Mouse (Mus musculus) CH12.LX (cell line): ENCODE measurements around the gene Hoxd11.

Experiments used
- CHD1 ChIP-seq: IDR thresholded peaks from 2 replicates; pipeline ENCODE4 v1.6.1; 2012; ENCODE audit warnings: low read depth, low read length, improper control_type of control experiment, inconsistent platforms
- CHD2 ChIP-seq: IDR thresholded peaks from 2 replicates; pipeline ENCODE4 v1.6.1; 2011; ENCODE audit warnings: low read length, improper control_type of control experiment
- CTCF ChIP-seq, 2 experiments: IDR thresholded peaks in 1 of 2; conservative IDR thresholded peaks in 1 of 2; 2 replicates each; pipeline ENCODE4 v1.5.1; 2011 to 2012; ENCODE audit warnings: low read depth in 2 of 2, low read length in 2 of 2, improper control_type of control experiment in 1 of 2, inconsistent platforms in 1 of 2, mild to moderate bottlenecking in 1 of 2, moderate library complexity in 1 of 2
- MAX ChIP-seq: IDR thresholded peaks from 2 replicates; pipeline ENCODE4 v1.6.1; 2011; ENCODE audit warnings: low read length, improper control_type of control experiment
- POLR2A ChIP-seq: IDR thresholded peaks from 2 replicates; pipeline ENCODE4 v1.6.1; 2011; ENCODE audit warnings: low read depth, mild to moderate bottlenecking, improper control_type of control experiment, low read length
- TBP ChIP-seq: conservative IDR thresholded peaks from 2 replicates; pipeline ENCODE4 v1.6.1; 2011; ENCODE audit warnings: low read depth, low read length, improper control_type of control experiment
- TCF12 ChIP-seq: IDR thresholded peaks from 2 replicates; pipeline ENCODE4 v1.6.1; 2014; ENCODE audit warnings: low read depth, mild to moderate bottlenecking, inconsistent platforms, low read length, improper control_type of control experiment

DNA sequence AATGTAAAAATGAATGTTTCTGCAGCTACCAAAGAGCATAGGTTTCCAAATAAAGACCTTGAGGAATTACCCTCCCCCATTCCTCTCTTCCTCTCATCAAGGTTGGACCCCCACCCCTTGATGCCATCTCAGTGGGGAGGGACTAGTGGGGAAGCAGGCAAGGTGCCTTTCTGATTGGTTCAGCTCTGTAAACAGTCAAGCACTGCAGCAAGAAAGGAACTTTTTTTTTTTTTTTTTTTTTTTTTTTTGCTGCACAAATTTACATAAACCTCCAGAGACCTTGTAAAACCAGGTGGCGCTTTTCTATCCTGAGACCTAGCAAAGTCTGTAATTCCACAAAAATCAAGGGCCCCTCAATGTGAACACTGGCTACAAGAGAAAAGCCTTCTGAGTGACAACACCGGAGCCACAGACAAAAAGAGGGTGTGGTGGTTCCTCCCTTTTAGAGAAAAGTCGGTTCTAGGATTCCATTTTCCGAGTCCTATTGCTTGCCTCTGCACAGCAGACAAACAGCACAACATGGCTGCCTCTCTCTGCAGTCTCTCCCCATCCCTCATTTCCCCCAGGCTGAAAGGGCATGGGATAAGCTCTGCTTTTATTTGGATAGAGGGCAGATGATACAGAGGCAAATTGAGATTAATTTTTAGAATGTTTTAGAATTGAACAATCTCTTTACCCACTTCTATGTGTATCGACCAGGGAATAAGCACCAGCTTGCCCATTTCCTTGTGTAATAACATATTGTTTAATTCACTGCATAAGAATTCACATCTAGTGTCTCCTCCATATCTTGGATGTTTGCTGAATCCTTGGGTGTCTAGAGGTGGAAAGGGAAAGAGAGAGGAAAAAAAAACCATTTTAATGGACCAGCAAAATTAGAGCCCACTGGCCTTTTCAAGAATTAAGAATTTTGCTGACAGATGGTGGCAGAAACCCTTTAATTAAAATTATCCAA lies 30.4 kb downstream of the Hoxd11 start:
- TF ChIP-seq POLR2A = no peak
- no peak for TF ChIP-seq CHD1
- TF ChIP-seq TBP = no peak
- no peak for TF ChIP-seq MAX
- no peak for TF ChIP-seq CTCF (conservative IDR thresholded peaks at IDR 0.05 in 1 of 2, IDR thresholded peaks at IDR 0.05 in 1 of 2; ENCODE audit: low read depth in 2 of 2, low read length in 2 of 2)
- TF ChIP-seq TCF12 = no peak
- TF ChIP-seq CHD2 = no peak
